Mouse (Mus musculus) cerebellum, adult (tissue): ENCODE measurements at regions not wholly inside any gene's neighbourhood (a gene's known extent, or its start where the extent isn't known, plus 50 kb on each side); places are given as distances from the start of the nearest gene placed in this dataset.

Source experiments
- ATAC-seq: cut with Nextera tagmentation; 2 replicates; pipeline ENCODE4 v1.9.2; 2017; ENCODE audit warnings: mild to moderate bottlenecking, moderate library complexity, mixed read lengths; ENCODE audit not compliant: insufficient number of reproducible peaks, low FRiP score, low TSS enrichment

- ATAC-seq = no peak
Measured at GRCm38 (mm10) chr5:51930416-51930815, 259.9 kb downstream of the Dhx15 start.

GRCm38 (mm10) chr5:51928801-51929200 is 261.5 kb downstream of the Dhx15 start:
- no peak for ATAC-seq

- no peak for ATAC-seq
Measured at GRCm38 (mm10) chr5:51923417-51923816, 266.9 kb downstream of the Dhx15 start.

GRCm38 (mm10) chr5:51922973-51923372 is 267.3 kb downstream of the Dhx15 start:
- ATAC-seq = no peak

- no peak for ATAC-seq
Measured at GRCm38 (mm10) chr5:51922494-51922893, 267.8 kb downstream of the Dhx15 start.

- ATAC-seq = 0 out of 2 replicates have a peak, but pooled peaks have one; percentile 32
Measured at GRCm38 (mm10) chr5:51917812-51918448, 272.4 kb downstream of the Dhx15 start.

- no peak for ATAC-seq
Measured at GRCm38 (mm10) chr5:51914731-51915130, 275.6 kb downstream of the Dhx15 start.

- ATAC-seq = no peak
Measured at GRCm38 (mm10) chr5:51908861-51909260, 281.5 kb downstream of the Dhx15 start.

- ATAC-seq = no peak
Measured at GRCm38 (mm10) chr5:51906315-51907109, 283.8 kb downstream of the Dhx15 start.

GRCm38 (mm10) chr5:51894159-51894558 is 296.2 kb downstream of the Dhx15 start:
- no peak for ATAC-seq

GRCm38 (mm10) chr5:51891341-51891740 is 299.0 kb downstream of the Dhx15 start:
- ATAC-seq = no peak

GRCm38 (mm10) chr5:51888404-51888803 is 301.9 kb downstream of the Dhx15 start:
- ATAC-seq = no peak

GRCm38 (mm10) chr5:51882594-51882993 is 307.7 kb downstream of the Dhx15 start:
- ATAC-seq = no peak

GRCm38 (mm10) chr5:51882173-51882572 is 308.1 kb downstream of the Dhx15 start:
- no peak for ATAC-seq

GRCm38 (mm10) chr5:51876846-51877245 is 309.3 kb upstream of the Ppargc1a start:
- ATAC-seq = no peak

- ATAC-seq = no peak
Measured at GRCm38 (mm10) chr5:51873571-51873970, 306.0 kb upstream of the Ppargc1a start.

GRCm38 (mm10) chr5:51871735-51872134 is 304.2 kb upstream of the Ppargc1a start:
- no peak for ATAC-seq

- no peak for ATAC-seq
Measured at GRCm38 (mm10) chr5:51868223-51868713, 300.7 kb upstream of the Ppargc1a start.

- ATAC-seq = no peak
Measured at GRCm38 (mm10) chr5:51866002-51866401, 298.5 kb upstream of the Ppargc1a start.

- ATAC-seq = no peak
Measured at GRCm38 (mm10) chr5:51860496-51860895, 293.0 kb upstream of the Ppargc1a start.

- no peak for ATAC-seq
Measured at GRCm38 (mm10) chr5:51853456-51854124, 286.1 kb upstream of the Ppargc1a start.
